10 mouse cellular contexts compared by ENCODE assay signal in the genomic region with DNA sequence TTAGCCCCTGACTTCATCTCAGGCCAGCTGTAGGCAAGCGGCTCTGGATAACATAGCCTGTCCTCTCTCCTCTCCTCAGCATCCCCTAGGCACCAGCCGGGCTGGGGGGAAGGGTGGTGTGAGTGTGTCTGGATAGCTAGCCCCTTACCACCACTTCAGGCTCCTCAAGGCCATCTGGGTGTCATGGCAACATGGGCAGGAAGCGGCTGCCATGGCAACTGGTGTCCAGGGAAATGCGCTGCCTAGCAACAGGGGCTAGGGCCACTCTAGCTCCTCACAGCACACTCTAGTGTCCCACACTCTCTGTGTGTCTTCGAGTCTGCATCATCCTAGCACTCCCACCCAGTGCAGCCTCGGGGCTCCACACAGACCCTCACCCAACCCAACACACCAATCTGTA. TPM values are rescaled to one million over a fixed set of nuclear protein-coding genes. Genes with fewer than 3 reads are reported as not detected.
DNase-seq lines count a peak whose midpoint lies in the region; ATAC-seq and TF ChIP-seq lines count a peak whose summit lies in the region.
"Had no signal": no experiment of that assay in that cellular context is flagged by ENCODE, and none has a peak within 500 bp of the region (broad histone marks: within the 10 kb centered on the region; RNA-seq: fewer than 3 reads in every experiment).

No protein-coding gene starts in this region.

- peak; percentile 68; the same call in 1 of the 2 replicates for TF ChIP-seq POLR2A in testis, adult 2 months (IDR thresholded peaks at IDR 0.05; ENCODE audit: control insufficient read depth, low read depth, low read length)

- H3K36me3 ChIP-seq in testis, adult 2 months (ENCODE audit: control insufficient read depth, insufficient read depth, low read length): no peaks in the 10 kb centered on the region
- no peaks in the 10 kb centered on the region for H3K36me3 ChIP-seq in hindbrain, embryonic 12.5 days
- no peaks in the 10 kb centered on the region for H3K36me3 ChIP-seq in midbrain, embryonic 11.5 days (ENCODE audit: control insufficient read depth, insufficient read depth, low read length)
- H3K36me3 ChIP-seq in stomach, embryonic 15.5 days: no peaks in the 10 kb centered on the region

- H3K4me1 ChIP-seq in testis, adult 2 months (ENCODE audit: control insufficient read depth, insufficient read depth, low read length): peaks cover 4% of the 10 kb centered on the region; the same call in 1 of the 2 replicates
- H3K4me1 ChIP-seq in hindbrain, embryonic 12.5 days: peaks cover 49% of the 10 kb centered on the region
- H3K4me1 ChIP-seq in midbrain, embryonic 11.5 days (ENCODE audit: control insufficient read depth, insufficient read depth, low read length): peaks cover 23% of the 10 kb centered on the region
- H3K4me1 ChIP-seq in stomach, embryonic 15.5 days: peaks cover 4% of the 10 kb centered on the region; the same call in 1 of the 2 replicates

- H3K4me2 ChIP-seq in hindbrain, embryonic 12.5 days (replicated peaks): peak overlapping the region; percentile 52
- H3K4me2 ChIP-seq in midbrain, embryonic 11.5 days: peak overlapping the region; percentile 46
- H3K4me2 ChIP-seq in stomach, embryonic 15.5 days: no peak overlapping the region

- H3K9ac ChIP-seq in hindbrain, embryonic 12.5 days: peak overlapping the region; percentile 45
- H3K9ac ChIP-seq in midbrain, embryonic 11.5 days (ENCODE audit: low read length): peak overlapping the region; percentile 49
- no peak overlapping the region for H3K9ac ChIP-seq in stomach, embryonic 15.5 days

- TF ChIP-seq CTCF in testis, adult 2 months (IDR thresholded peaks at IDR 0.05; ENCODE audit: control insufficient read depth, insufficient read depth, insufficient replicate concordance, low read depth, low read length): 0 out of 2 replicates have a peak, but pooled peaks have one; percentile 16

- H3K9me3 ChIP-seq in hindbrain, embryonic 12.5 days (replicated peaks): no peaks in the 10 kb centered on the region
- no peaks in the 10 kb centered on the region for H3K9me3 ChIP-seq in midbrain, embryonic 11.5 days (ENCODE audit: control insufficient read depth, low read length)
- H3K9me3 ChIP-seq in stomach, embryonic 15.5 days: no peaks in the 10 kb centered on the region

- ATAC-seq in hindbrain, embryonic 12.5 days (ENCODE audit: low FRiP score): peak; percentile 95
- ATAC-seq in midbrain, embryonic 11.5 days (ENCODE audit: low FRiP score): peak; percentile 95
- ATAC-seq in stomach, embryonic 15.5 days (ENCODE audit: insufficient read depth, low FRiP score, low read depth): 0 out of 2 replicates have a peak, but pooled peaks have one; percentile 17
- ATAC-seq: lung, postnatal 0 days had no signal

- no peaks in the 10 kb centered on the region for H3K27me3 ChIP-seq in testis, adult 2 months (ENCODE audit: control insufficient read depth, insufficient read depth, low read length)
- no peaks in the 10 kb centered on the region for H3K27me3 ChIP-seq in hindbrain, embryonic 12.5 days
- no peaks in the 10 kb centered on the region for H3K27me3 ChIP-seq in midbrain, embryonic 11.5 days (ENCODE audit: control insufficient read depth, insufficient read depth, low read length)
- no peaks in the 10 kb centered on the region for H3K27me3 ChIP-seq in stomach, embryonic 15.5 days (replicated peaks)

- H3K4me3 ChIP-seq in testis, adult 2 months (ENCODE audit: control insufficient read depth, low read depth, low read length): peak overlapping the region; percentile 90
- H3K4me3 ChIP-seq in hindbrain, embryonic 12.5 days: peak overlapping the region; percentile 20
- peak overlapping the region; percentile 9 for H3K4me3 ChIP-seq in midbrain, embryonic 11.5 days (ENCODE audit: low read depth, low read length)
- no peak overlapping the region for H3K4me3 ChIP-seq in stomach, embryonic 15.5 days (replicated peaks)

- H3K27ac ChIP-seq in testis, adult 2 months (ENCODE audit: control insufficient read depth, insufficient read depth, low read depth, low read length): no peak overlapping the region
- peak overlapping the region; percentile 92 for H3K27ac ChIP-seq in hindbrain, embryonic 12.5 days
- H3K27ac ChIP-seq in midbrain, embryonic 11.5 days (ENCODE audit: low read depth, low read length): peak overlapping the region; percentile 83
- H3K27ac ChIP-seq in stomach, embryonic 15.5 days: no peak overlapping the region

- 20% methylated on average over 6 of the region's 6 CpGs for WGBS in hindbrain, embryonic 12.5 days
- 22% methylated on average over 6 of the region's 6 CpGs for WGBS in midbrain, embryonic 11.5 days
- 49% methylated on average over 6 of the region's 6 CpGs for WGBS in stomach, embryonic 15.5 days

- no peak for DNase-seq in testis, postnatal 14 days (ENCODE audit: low spot score)
- peak; percentile 99 for DNase-seq in midbrain, embryonic 11.5 days (ENCODE audit: low spot score, missing footprints)
- no peak for DNase-seq in urinary bladder, postnatal 14 days (ENCODE audit: low spot score)
- DNase-seq in Muller cell, postnatal 12 days (ENCODE audit: inconsistent ontology term): no peak
- DNase-seq in cerebellum, adult 9-10 months: no peak

RNA-seq across cellular contexts. Expression of gene Ccdc188, which starts 4.0 kb away (rescaled TPM):
- polyA plus RNA-seq in testis, adult 2 months (2012; rRNA removed): 103 and 117 TPM in 2 replicates
- polyA plus RNA-seq in hindbrain, embryonic 12.5 days (2016; fragmentation: Nextera tagmentation; extraction: Ambion mirVana): not detected in 2 replicates
- polyA plus RNA-seq in midbrain, embryonic 11.5 days (2014; fragmentation: Nextera tagmentation; extraction: Ambion mirVana): not detected in 2 replicates
- not detected in 2 replicates for polyA plus RNA-seq in stomach, embryonic 15.5 days (2015; fragmentation: Nextera tagmentation; extraction: Ambion mirVana)
- polyA plus RNA-seq: frontal cortex, adult 2 months; lung, postnatal 0 days had no signal

RNA-seq across cellular contexts. Expression of gene Zdhhc8, which starts 21.2 kb away (rescaled TPM):
- polyA plus RNA-seq in testis, adult 2 months (2012; rRNA removed): 4.3 and 5.5 TPM in 2 replicates
- polyA plus RNA-seq in hindbrain, embryonic 12.5 days (2016; fragmentation: Nextera tagmentation; extraction: Ambion mirVana): 19.4 TPM in 2 replicates
- 7.1 and 8.4 TPM in 2 replicates for polyA plus RNA-seq in midbrain, embryonic 11.5 days (2014; fragmentation: Nextera tagmentation; extraction: Ambion mirVana)
- 15.2 and 15.7 TPM in 2 replicates for polyA plus RNA-seq in stomach, embryonic 15.5 days (2015; fragmentation: Nextera tagmentation; extraction: Ambion mirVana)

RNA-seq across cellular contexts. Expression of gene Trmt2a, which starts 34.8 kb away (rescaled TPM):
- 23.5 and 24.9 TPM in 2 replicates for polyA plus RNA-seq in testis, adult 2 months (2012; rRNA removed)
- polyA plus RNA-seq in hindbrain, embryonic 12.5 days (2016; fragmentation: Nextera tagmentation; extraction: Ambion mirVana): 99.6 and 102 TPM in 2 replicates
- polyA plus RNA-seq in midbrain, embryonic 11.5 days (2014; fragmentation: Nextera tagmentation; extraction: Ambion mirVana): 90.4 and 104 TPM in 2 replicates
- 93.7 and 111 TPM in 2 replicates for polyA plus RNA-seq in stomach, embryonic 15.5 days (2015; fragmentation: Nextera tagmentation; extraction: Ambion mirVana)

RNA-seq across cellular contexts. Expression of gene Ranbp1, which starts 34.8 kb away (rescaled TPM):
- 64.4 and 76.0 TPM in 2 replicates for polyA plus RNA-seq in testis, adult 2 months (2012; rRNA removed)
- 675 and 701 TPM in 2 replicates for polyA plus RNA-seq in hindbrain, embryonic 12.5 days (2016; fragmentation: Nextera tagmentation; extraction: Ambion mirVana)
- 1,256 and 1,339 TPM in 2 replicates for polyA plus RNA-seq in midbrain, embryonic 11.5 days (2014; fragmentation: Nextera tagmentation; extraction: Ambion mirVana)
- 536 and 556 TPM in 2 replicates for polyA plus RNA-seq in stomach, embryonic 15.5 days (2015; fragmentation: Nextera tagmentation; extraction: Ambion mirVana)

RNA-seq across cellular contexts. Expression of gene Gm49776, which starts 44.4 kb away (rescaled TPM):
- polyA plus RNA-seq in testis, adult 2 months (2012; rRNA removed): 0.38 and 0.58 TPM in 2 replicates
- polyA plus RNA-seq in hindbrain, embryonic 12.5 days (2016; fragmentation: Nextera tagmentation; extraction: Ambion mirVana): 1.7 and 3.9 TPM in 2 replicates
- polyA plus RNA-seq in midbrain, embryonic 11.5 days (2014; fragmentation: Nextera tagmentation; extraction: Ambion mirVana): 1.4 TPM in 1 of 2 replicates, not detected in the other
- 1.1 TPM in 2 replicates for polyA plus RNA-seq in stomach, embryonic 15.5 days (2015; fragmentation: Nextera tagmentation; extraction: Ambion mirVana)
- polyA plus RNA-seq: frontal cortex, adult 2 months had no signal

Comparison
In these comparisons a context has a peak if more than half of its experiments do, and no peak if none do; other contexts are left out.
1. H3K27ac ChIP-seq: peak in hindbrain, embryonic 12.5 days (single experiment) and midbrain, embryonic 11.5 days (single experiment); none in testis, adult 2 months (single experiment) and stomach, embryonic 15.5 days (single experiment).
2. ATAC-seq: peak in every context shown above with its lines; median percentile 95 in hindbrain, embryonic 12.5 days; 95 in midbrain, embryonic 11.5 days; 17 in stomach, embryonic 15.5 days.
3. RNA of gene Ccdc188, which starts 4.0 kb away (polyA plus RNA-seq): 103 to 117 TPM in testis, adult 2 months; not detected in hindbrain, embryonic 12.5 days, not detected in midbrain, embryonic 11.5 days and not detected in stomach, embryonic 15.5 days; every median in the first group is over 10 times any median in the second.